Mouse (Mus musculus) G1E (cell line): ENCODE data around the gene Olfr639. TPM values are rescaled to one million over a fixed set of nuclear protein-coding genes. Genes with fewer than 3 reads are reported as not detected.

ENCODE experiments used
- ATAC-seq: 2 replicates; pipeline ENCODE4 v1.8.0; 2016; ENCODE audit warnings: mild to moderate bottlenecking; ENCODE audit not compliant: insufficient number of reproducible peaks, poor library complexity, low FRiP score, severe bottlenecking; ENCODE audit errors: extremely low read depth
- DNase-seq: peaks from one replicate; pipeline ENCODE4 v3.0.0; 2012; ENCODE audit warnings: low spot score
- H3K27me3 ChIP-seq: 2 replicates; pipeline ENCODE4 v1.6.1; 2012; ENCODE audit warnings: mild to moderate bottlenecking, low read length, inconsistent platforms; ENCODE audit not compliant: insufficient read depth
- H3K36me3 ChIP-seq: replicated peaks from 2 replicates; pipeline ENCODE3; 2012; ENCODE audit warnings: mild to moderate bottlenecking, inconsistent platforms
- H3K4me1 ChIP-seq: 2 replicates; pipeline ENCODE4 v1.6.1; 2012; ENCODE audit warnings: low read depth, low read length, inconsistent platforms, mixed read lengths; ENCODE audit not compliant: insufficient read depth
- H3K4me3 ChIP-seq: 2 replicates; pipeline ENCODE4 v1.5.1; 2012; ENCODE audit warnings: low read depth, mild to moderate bottlenecking, inconsistent platforms, low read length, moderate library complexity, mixed read lengths
- H3K9me3 ChIP-seq: replicated peaks from 2 replicates; pipeline ENCODE4 v1.6.1; 2012; ENCODE audit warnings: inconsistent platforms
- CTCF ChIP-seq: IDR thresholded peaks from 2 replicates; pipeline ENCODE4 v1.5.1; 2012; ENCODE audit warnings: low read depth, low read length, inconsistent platforms, mixed read lengths
- GATA1 ChIP-seq: IDR thresholded peaks from 2 replicates; pipeline ENCODE4 v1.6.1; 2012; ENCODE audit warnings: borderline replicate concordance, low read length, inconsistent platforms, mixed read lengths
- GATA2 ChIP-seq: IDR thresholded peaks from 2 replicates; pipeline ENCODE4 v1.6.1; 2012; ENCODE audit warnings: low read depth, low read length, inconsistent platforms, borderline replicate concordance
- POLR2AphosphoS5 ChIP-seq: IDR thresholded peaks from 2 replicates; pipeline ENCODE4 v1.6.1; 2012; ENCODE audit warnings: low read depth, low read length, inconsistent platforms; ENCODE audit not compliant: insufficient replicate concordance
- TAL1 ChIP-seq: conservative IDR thresholded peaks from 2 replicates; pipeline ENCODE4 v1.6.1; 2012; ENCODE audit warnings: low read depth, low read length, inconsistent platforms, mixed read lengths
- polyA plus RNA-seq: library from polyadenylated mRNA; stranded (reverse); fragments of >175 nt; gene quantifications from 2 replicates; pipeline ENCODE4 v1.2.3, GENCODE M21; 2012
- total RNA-seq, 2 experiments: library from RNA; stranded (forward) in 1 of 2; stranded (reverse) in 1 of 2; fragments of 200-1000 nt in 1 of 2; fragments of >200 nt in 1 of 2; fragmentation: Nextera tagmentation in 1 of 2; gene quantifications; 2 replicates each; pipeline ENCODE4 v1.2.3; 2014 to 2017

Olfr639 gene
- total RNA-seq (2014; fragmentation: Nextera tagmentation): not detected in 2 replicates
- total RNA-seq (2017): 0.17 and 0.22 TPM in 2 replicates
- not detected in 2 replicates for polyA plus RNA-seq

- DNase-seq (no peak), ATAC-seq (no peak)
- Histone ChIP-seq H3K4me3 (no peak within 1 kb of the TSS), H3K9me3 (no peaks in the 10 kb centered on the region), H3K27me3 (no peaks in the 10 kb centered on the region), H3K36me3 (no peaks in the 10 kb centered on the region), H3K4me1 (no peaks in the 10 kb centered on the region)
- TF ChIP-seq GATA2 (no peak), GATA1 (no peak), CTCF (no peak), TAL1 (no peak), POLR2AphosphoS5 (no peak)
Measured at GRCm38 (mm10) chr7:104017203-104017602, at the start of gene Olfr639. Gene Olfr639 (minus strand): TSS chr7:104017303.

- no peaks in the 10 kb centered on the region for H3K9me3 ChIP-seq
- no peaks in the 10 kb centered on the region for H3K4me1 ChIP-seq
- no peaks in the 10 kb centered on the region for H3K36me3 ChIP-seq
- no peaks in the 10 kb centered on the region for H3K27me3 ChIP-seq
- ATAC-seq: no peak
- TF ChIP-seq POLR2AphosphoS5: no peak
- TF ChIP-seq GATA1: no peak
- TF ChIP-seq GATA2: no peak
- TF ChIP-seq CTCF: no peak
- no peak within 1 kb of the TSS for H3K4me3 ChIP-seq
- no peak for DNase-seq
Measured at GRCm38 (mm10) chr7:104061345-104061744, 44.2 kb upstream of the Olfr639 start, which contains the start of gene 4930516K23Rik. Gene 4930516K23Rik (minus strand): TSS chr7:104061445.

GRCm38 (mm10) chr7:104059215-104059614 lies 42.1 kb upstream of the Olfr639 start:
- no peak for ATAC-seq

GRCm38 (mm10) chr7:104052566-104052965 lies 35.5 kb upstream of the Olfr639 start, which contains the start of gene Olfr642:
Gene Olfr642 (minus strand): TSS chr7:104052666.
- H3K4me1 ChIP-seq: no peaks in the 10 kb centered on the region
- no peak within 1 kb of the TSS for H3K4me3 ChIP-seq
- no peaks in the 10 kb centered on the region for H3K36me3 ChIP-seq
- H3K27me3 ChIP-seq: 0 out of 2 replicates have a peak, but pooled peaks cover 4% of the 10 kb centered on the region
- DNase-seq: no peak
- no peaks in the 10 kb centered on the region for H3K9me3 ChIP-seq
- no peak for ATAC-seq
- TF ChIP-seq CTCF (no peak), GATA2 (no peak), POLR2AphosphoS5 (no peak), TAL1 (no peak), GATA1 (no peak)

More at GRCm38 (mm10) chr7:104059215-104059614, 42.1 kb upstream of the Olfr639 start:
- Histone ChIP-seq H3K36me3 (no peaks in the 10 kb centered on the region), H3K9me3 (no peaks in the 10 kb centered on the region), H3K4me1 (no peaks in the 10 kb centered on the region), H3K4me3 (no peak overlapping the region), H3K27me3 (no peaks in the 10 kb centered on the region)
- DNase-seq: no peak
- TF ChIP-seq POLR2AphosphoS5: no peak
- no peak for TF ChIP-seq CTCF
- no peak for TF ChIP-seq TAL1
- no peak for TF ChIP-seq GATA2
- no peak for TF ChIP-seq GATA1

GRCm38 (mm10) chr7:104050745-104051144 lies 33.6 kb upstream of the Olfr639 start:
- ATAC-seq: no peak
- TF ChIP-seq CTCF: no peak
- TF ChIP-seq GATA1: no peak
- no peak for TF ChIP-seq GATA2
- no peak for TF ChIP-seq TAL1
- TF ChIP-seq POLR2AphosphoS5: no peak
- Histone ChIP-seq H3K4me3 (no peak overlapping the region), H3K4me1 (no peaks in the 10 kb centered on the region), H3K9me3 (no peaks in the 10 kb centered on the region), H3K36me3 (no peaks in the 10 kb centered on the region), H3K27me3 (0 out of 2 replicates have a peak, but pooled peaks cover 4% of the 10 kb centered on the region)
- DNase-seq: no peak

GRCm38 (mm10) chr7:104035145-104035544 lies 18.0 kb upstream of the Olfr639 start, which contains the start of gene Olfr641:
Gene Olfr641 (plus strand): TSS chr7:104035445.
- no peak for TF ChIP-seq GATA1
- TF ChIP-seq TAL1: no peak
- TF ChIP-seq CTCF: no peak
- TF ChIP-seq POLR2AphosphoS5: no peak
- TF ChIP-seq GATA2: no peak
- DNase-seq: no peak
- H3K36me3 ChIP-seq: no peaks in the 10 kb centered on the region
- H3K27me3 ChIP-seq: no peaks in the 10 kb centered on the region
- no peaks in the 10 kb centered on the region for H3K4me1 ChIP-seq
- no peak within 1 kb of the TSS for H3K4me3 ChIP-seq
- H3K9me3 ChIP-seq: no peaks in the 10 kb centered on the region
- ATAC-seq: no peak

GRCm38 (mm10) chr7:104026978-104027377 lies 9.9 kb upstream of the Olfr639 start:
- Histone ChIP-seq H3K27me3 (peaks cover 2% of the 10 kb centered on the region; the same call in 1 of the 2 replicates), H3K36me3 (no peaks in the 10 kb centered on the region), H3K4me1 (no peaks in the 10 kb centered on the region), H3K4me3 (no peak overlapping the region), H3K9me3 (no peaks in the 10 kb centered on the region)
- TF ChIP-seq TAL1: no peak
- no peak for TF ChIP-seq GATA2
- TF ChIP-seq POLR2AphosphoS5: no peak
- TF ChIP-seq CTCF: no peak
- DNase-seq: no peak
- no peak for ATAC-seq
